Mouse (Mus musculus) central nervous system, embryonic 11.5 days (tissue): ENCODE data around the gene Mcm5. TPM values are rescaled to one million over a fixed set of nuclear protein-coding genes. Genes with fewer than 3 reads are reported as not detected.

Source experiments
- polyA plus RNA-seq: library from polyadenylated mRNA; depleted of rRNA; stranded (reverse); fragments of >200 nt; gene quantifications from 2 replicates; pipeline ENCODE4 v1.2.3, GENCODE M21; 2012; rRNA removed

Gene Mcm5
- 178 and 205 TPM in 2 replicates for polyA plus RNA-seq

DNA sequence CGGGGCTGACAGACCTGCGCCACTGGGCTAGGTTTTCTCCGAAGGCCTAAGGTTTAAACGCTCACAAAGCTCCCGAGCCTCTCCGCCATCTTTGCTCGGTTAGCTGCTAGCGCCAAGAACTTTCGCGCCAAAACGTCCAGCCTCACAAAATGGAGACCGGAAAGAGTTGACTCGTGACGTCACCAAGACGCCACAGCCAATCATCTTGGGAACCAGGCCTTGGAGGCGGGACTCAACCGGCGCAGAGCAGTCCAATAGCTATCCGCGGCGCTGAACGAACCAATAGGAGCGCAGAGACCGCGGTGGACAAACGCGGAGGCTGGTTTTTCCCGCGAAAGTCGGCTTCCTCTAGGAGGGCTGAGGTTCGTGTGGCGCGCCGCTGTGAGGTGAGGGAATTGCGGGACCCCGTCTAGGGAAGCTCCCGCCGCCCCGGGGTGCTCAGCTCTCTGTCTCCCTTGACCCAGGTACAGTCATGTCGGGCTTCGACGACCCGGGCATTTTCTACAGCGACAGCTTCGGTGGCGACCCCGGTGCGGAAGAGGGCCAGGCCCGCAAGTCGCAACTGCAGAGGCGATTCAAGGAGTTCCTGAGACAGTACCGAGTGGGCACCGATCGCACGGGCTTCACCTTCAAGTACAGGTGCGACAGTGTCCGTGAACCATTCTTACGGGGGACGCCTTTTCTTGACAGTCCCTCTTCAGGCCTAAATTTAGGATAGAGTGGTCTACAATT, at the start of gene Mcm5:
TSS of gene Mcm5 (plus strand) at position 334 of the 732 bp plus-strand sequence.

DNA sequence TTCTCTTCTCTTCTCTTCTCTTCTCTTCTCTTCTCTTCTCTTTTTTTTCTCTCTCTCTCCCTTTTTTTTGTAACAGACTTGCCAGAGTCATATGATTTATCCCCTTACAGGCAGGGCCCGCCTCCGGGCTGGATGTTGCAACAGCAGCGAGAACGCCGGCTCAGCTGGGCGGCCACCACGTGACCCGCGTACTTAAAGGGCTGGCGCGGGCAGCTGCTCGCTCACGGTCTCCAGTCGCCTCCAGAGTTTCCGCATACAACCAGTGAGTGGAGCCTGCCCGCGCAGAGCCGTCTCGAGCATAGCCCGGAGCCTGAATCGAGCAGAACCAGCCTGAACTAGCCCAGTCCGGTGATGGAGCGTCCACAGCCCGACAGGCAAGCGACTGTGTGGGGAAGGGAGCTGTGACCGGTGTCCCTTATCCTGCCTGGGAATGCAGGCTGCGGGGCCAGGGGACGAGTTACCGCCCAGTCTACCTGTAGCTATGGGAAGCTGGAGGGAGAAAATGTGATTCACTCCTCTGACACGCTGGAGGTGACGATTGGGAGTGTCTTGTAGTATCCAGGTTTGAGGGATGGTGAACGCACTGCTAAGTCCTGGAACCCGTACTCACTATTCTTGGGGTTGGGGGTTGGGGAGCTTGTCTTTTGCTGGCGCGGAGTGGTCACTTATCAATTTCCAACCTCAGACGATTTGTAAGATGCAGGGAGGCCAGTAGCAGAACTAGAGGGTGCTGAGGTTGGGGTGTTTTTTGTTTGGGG, 15.8 kb upstream of the Mcm5 start, which contains the start of gene Hmox1:
TSS of gene Hmox1 (plus strand) at position 223 of the 758 bp plus-strand sequence.

Other genes starting within 250 kb of the Mcm5 start
- gene Isx, start 236.4 kb upstream of the Mcm5 start, polyA plus RNA-seq = 0.06 TPM in 1 of 2 replicates, not detected in the other
- gene Hmgxb4, start 116.2 kb upstream of the Mcm5 start, polyA plus RNA-seq = 75.8 and 82.1 TPM in 2 replicates
- 22.3 and 22.8 TPM in 2 replicates for gene Tom1, start 75.9 kb upstream of the Mcm5 start, polyA plus RNA-seq
- 18.3 and 19.1 TPM in 2 replicates for gene Hmox1, start 15.9 kb upstream of the Mcm5 start, polyA plus RNA-seq
- gene Rasd2, start 104.4 kb downstream of the Mcm5 start, polyA plus RNA-seq = 0.19 and 0.26 TPM in 2 replicates